ENCODE assay signal across 17 mouse cellular contexts in genomic region chr7:81304100-81304499, GRCm38 (mm10). TPM values are rescaled to one million over a fixed set of nuclear protein-coding genes. Genes with fewer than 3 reads are reported as not detected.
DNase-seq lines count a peak whose midpoint lies in the region; ATAC-seq and TF ChIP-seq lines count a peak whose summit lies in the region.
"Had no signal": no experiment of that assay in that cellular context is flagged by ENCODE, and none has a peak within 500 bp of the region (broad histone marks: within the 10 kb centered on the region; RNA-seq: fewer than 3 reads in every experiment).

No protein-coding gene starts in this region.

- H3K36me3 ChIP-seq in kidney, adult 2 months (ENCODE audit: control insufficient read depth, insufficient read depth, low read length): no peaks in the 10 kb centered on the region
- no peaks in the 10 kb centered on the region for H3K36me3 ChIP-seq in kidney, embryonic 14.5 days (ENCODE audit: control insufficient read depth, insufficient read depth, low read length)
- no peaks in the 10 kb centered on the region for H3K36me3 ChIP-seq in kidney, embryonic 15.5 days
- H3K36me3 ChIP-seq: embryonic facial prominence, embryonic 10.5 days; heart, embryonic 12.5 days; hindbrain, embryonic 10.5 days had no signal

- H3K9ac ChIP-seq in kidney, embryonic 14.5 days (ENCODE audit: low read depth, low read length): no peak overlapping the region
- H3K9ac ChIP-seq in kidney, embryonic 15.5 days: no peak overlapping the region
- H3K9ac ChIP-seq: forebrain, embryonic 13.5 days; forebrain, postnatal 0 days; heart, embryonic 12.5 days; hindbrain, embryonic 14.5 days had no signal

- H3K4me2 ChIP-seq in kidney, embryonic 14.5 days (replicated peaks; ENCODE audit: low read depth, low read length): no peak overlapping the region
- H3K4me2 ChIP-seq in kidney, embryonic 15.5 days: no peak overlapping the region
- H3K4me2 ChIP-seq: forebrain, embryonic 13.5 days; heart, embryonic 12.5 days; hindbrain, embryonic 14.5 days had no signal

- no peak for ATAC-seq in kidney, embryonic 14.5 days (ENCODE audit: low FRiP score, low TSS enrichment)
- no peak for ATAC-seq in kidney, embryonic 15.5 days (replicated peaks; ENCODE audit: low FRiP score)
- ATAC-seq: forebrain, embryonic 13.5 days; forebrain, postnatal 0 days had no signal

- 61% methylated on average over 5 of the region's 5 CpGs for WGBS in kidney, adult 2 months
- 62% methylated on average over 5 of the region's 5 CpGs for WGBS in kidney, embryonic 14.5 days
- WGBS in kidney, embryonic 15.5 days: 57% methylated on average over 5 of the region's 5 CpGs

- no peaks in the 10 kb centered on the region for H3K27me3 ChIP-seq in kidney, adult 2 months (replicated peaks; ENCODE audit: control insufficient read depth, insufficient read depth, low read length)
- no peaks in the 10 kb centered on the region for H3K27me3 ChIP-seq in kidney, embryonic 14.5 days (ENCODE audit: control insufficient read depth, insufficient read depth, low read length)
- no peaks in the 10 kb centered on the region for H3K27me3 ChIP-seq in kidney, embryonic 15.5 days
- H3K27me3 ChIP-seq: CH12.LX; forebrain, embryonic 13.5 days; heart, embryonic 12.5 days had no signal

- H3K4me3 ChIP-seq in kidney, adult 2 months (ENCODE audit: insufficient read depth, low read depth, low read length): no peak overlapping the region
- no peak overlapping the region for H3K4me3 ChIP-seq in kidney, embryonic 14.5 days (ENCODE audit: low read length)
- no peak overlapping the region for H3K4me3 ChIP-seq in kidney, embryonic 15.5 days (replicated peaks)
- no peak overlapping the region for H3K4me3 ChIP-seq in cortical plate, adult 2 months (ENCODE audit: insufficient read depth, low read length)
- H3K4me3 ChIP-seq: embryonic facial prominence, embryonic 10.5 days; forebrain, embryonic 13.5 days; heart, embryonic 12.5 days; hindbrain, embryonic 10.5 days had no signal

- H3K27ac ChIP-seq in kidney, adult 2 months (ENCODE audit: insufficient read depth, low read depth, low read length): 0 out of 2 replicates have a peak overlapping the region, but pooled peaks have one; percentile 8
- no peak overlapping the region for H3K27ac ChIP-seq in kidney, embryonic 14.5 days (ENCODE audit: low read depth, low read length)
- no peak overlapping the region for H3K27ac ChIP-seq in kidney, embryonic 15.5 days
- H3K27ac ChIP-seq in cortical plate, adult 2 months (ENCODE audit: insufficient read depth, low read length): peak overlapping the region; percentile 89
- H3K27ac ChIP-seq: embryonic facial prominence, embryonic 10.5 days; forebrain, embryonic 13.5 days; hindbrain, embryonic 10.5 days; hindbrain, embryonic 14.5 days had no signal

- H3K9me3 ChIP-seq in kidney, embryonic 14.5 days (ENCODE audit: control insufficient read depth, low read length): no peaks in the 10 kb centered on the region
- H3K9me3 ChIP-seq in kidney, embryonic 15.5 days (replicated peaks): no peaks in the 10 kb centered on the region
- H3K9me3 ChIP-seq: embryonic facial prominence, embryonic 10.5 days; forebrain, embryonic 13.5 days; heart, embryonic 12.5 days; hindbrain, embryonic 10.5 days had no signal

- TF ChIP-seq CTCF in kidney, adult 2 months (conservative IDR thresholded peaks at IDR 0.05; ENCODE audit: insufficient read depth, insufficient read length, low read depth, low read length): no peak
- no peak for TF ChIP-seq CTCF in cortical plate, adult 2 months (IDR thresholded peaks at IDR 0.05; ENCODE audit: extremely low read depth, insufficient read depth, low read length)

- H3K4me1 ChIP-seq in kidney, adult 2 months (ENCODE audit: control insufficient read depth, insufficient read depth, low read length): peaks cover 10% of the 10 kb centered on the region; the same call in 1 of the 2 replicates
- H3K4me1 ChIP-seq in kidney, embryonic 14.5 days (ENCODE audit: control insufficient read depth, insufficient read depth, low read length): no peaks in the 10 kb centered on the region
- H3K4me1 ChIP-seq in kidney, embryonic 15.5 days: peaks cover 7% of the 10 kb centered on the region
- no peaks in the 10 kb centered on the region for H3K4me1 ChIP-seq in cortical plate, adult 2 months (ENCODE audit: control insufficient read depth, insufficient read depth, low read length)

- no peak for TF ChIP-seq POLR2A in kidney, adult 2 months (IDR thresholded peaks at IDR 0.05; ENCODE audit: low read depth, low read length)
- TF ChIP-seq POLR2A in cortical plate, adult 2 months (IDR thresholded peaks at IDR 0.05; ENCODE audit: extremely low read depth, insufficient read depth, low read length): no peak

- peak; percentile 68 for DNase-seq in kidney, adult 2 months
- DNase-seq in kidney, postnatal 25 days: peak; percentile 13 to 54
- peak; percentile 13 for DNase-seq in yolk sac, embryonic 10.5 days (ENCODE audit: low spot score)
- DNase-seq in spleen, postnatal 14 days (ENCODE audit: low spot score in 2 of 2): no peak
- DNase-seq: cerebellum, adult 11 months; cerebellum, postnatal 25 days; forebrain, postnatal 0 days; gastrocnemius, postnatal 14 days had no signal

RNA-seq across cellular contexts. Expression of gene Rps17, which starts 41.0 kb away (rescaled TPM):
- polyA plus RNA-seq in kidney, adult 2 months (2012; rRNA removed): 1,243 and 1,376 TPM in 2 replicates
- 1,503 and 2,103 TPM in 2 replicates for polyA plus RNA-seq in kidney, embryonic 14.5 days (2014; fragmentation: Nextera tagmentation; extraction: Ambion mirVana)
- polyA plus RNA-seq in kidney, embryonic 15.5 days (2015; fragmentation: Nextera tagmentation; extraction: Ambion mirVana): 1,359 and 1,501 TPM in 2 replicates
- polyA plus RNA-seq in cortical plate, adult 2 months (2012; rRNA removed): 862 and 880 TPM in 2 replicates

Comparison
In these comparisons a context has a peak if more than half of its experiments do, and no peak if none do; other contexts are left out.
1. H3K27ac ChIP-seq: peak in kidney, adult 2 months (single experiment) and cortical plate, adult 2 months (single experiment); none in kidney, embryonic 14.5 days (single experiment) and kidney, embryonic 15.5 days (single experiment).
2. DNase-seq: peak in kidney, adult 2 months (single experiment), kidney, postnatal 25 days (2 of 2) and yolk sac, embryonic 10.5 days (single experiment); none in spleen, postnatal 14 days (0 of 2).